Mouse (Mus musculus) hindbrain, embryonic 10.5 days (tissue): Measurements from ENCODE around the gene Ints11. TPM values are rescaled to one million over a fixed set of nuclear protein-coding genes. Genes with fewer than 3 reads are reported as not detected.

Source experiments
- DNase-seq: peaks from one replicate; pipeline ENCODE4 v3.0.0-alpha.2; 2017; ENCODE audit warnings: low spot score
- H3K27ac ChIP-seq: fragments of 300-500 bp; sonication (generic); 2 replicates; pipeline ENCODE4 v1.5.1; 2016; ENCODE audit warnings: mild to moderate bottlenecking, moderate library complexity
- H3K27me3 ChIP-seq: fragments of 300-500 bp; sonication (generic); 2 replicates; pipeline ENCODE4 v1.6.1; 2016; ENCODE audit warnings: mild to moderate bottlenecking; ENCODE audit not compliant: poor library complexity, insufficient read depth, severe bottlenecking
- H3K36me3 ChIP-seq: fragments of 300-500 bp; sonication (generic); 2 replicates; pipeline ENCODE4 v1.6.1; 2016; ENCODE audit warnings: mild to moderate bottlenecking, moderate library complexity
- H3K4me1 ChIP-seq: fragments of 300-500 bp; sonication (generic); replicated peaks from 2 replicates; pipeline ENCODE4 v1.6.1; 2016; ENCODE audit warnings: mild to moderate bottlenecking
- H3K4me3 ChIP-seq: fragments of 300-500 bp; sonication (generic); 2 replicates; pipeline ENCODE4 v1.5.1; 2016; ENCODE audit warnings: mild to moderate bottlenecking, moderate library complexity
- H3K9me3 ChIP-seq: fragments of 300-500 bp; sonication (generic); 2 replicates; pipeline ENCODE4 v1.6.1; 2016; ENCODE audit warnings: mild to moderate bottlenecking, moderate library complexity
- WGBS: fragments of 180-500 bp; shearing (Covaris S2); methylation state at CpG from one replicate; pipeline ENCODE4 v1.1.7; 2016; 5-methylcytosine and 5-hydroxymethylcytosine counted together
- polyA plus RNA-seq: library from polyadenylated mRNA; unstranded; fragments of >200 nt; fragmentation: Nextera tagmentation; extraction: Ambion mirVana; gene quantifications from 2 replicates; pipeline ENCODE4 v1.2.1, GENCODE M21; 2016

Ints11 gene
- polyA plus RNA-seq, 1 experiment from 2014 or later: 103 TPM

DNA sequence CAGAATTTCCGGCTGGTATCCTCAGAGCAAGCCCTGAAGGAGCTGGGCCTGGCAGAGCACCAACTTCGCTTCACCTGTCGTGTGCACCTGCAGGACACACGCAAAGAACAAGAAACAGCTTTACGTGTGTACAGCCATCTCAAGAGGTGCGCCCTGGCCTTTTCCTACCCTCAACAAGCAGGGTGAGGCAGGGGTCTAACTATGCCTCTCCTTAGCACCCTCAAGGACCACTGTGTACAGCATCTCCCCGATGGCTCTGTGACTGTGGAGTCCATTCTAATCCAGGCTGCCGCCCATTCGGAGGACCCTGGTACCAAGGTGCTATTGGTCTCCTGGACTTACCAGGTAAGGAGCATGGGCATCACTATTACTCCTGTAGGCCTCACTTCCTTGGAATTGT is 18.8 kb downstream of the Ints11 start:
- no peaks in the 10 kb centered on the region for H3K9me3 ChIP-seq
- no peak for DNase-seq
- H3K4me3 ChIP-seq: no peak overlapping the region
- no peak overlapping the region for H3K27ac ChIP-seq
- peaks cover 71% of the 10 kb centered on the region for H3K36me3 ChIP-seq
- 96% methylated on average over 9 of the region's 9 CpGs for WGBS
- H3K4me1 ChIP-seq: peaks cover 26% of the 10 kb centered on the region
- H3K27me3 ChIP-seq: no peaks in the 10 kb centered on the region

DNA sequence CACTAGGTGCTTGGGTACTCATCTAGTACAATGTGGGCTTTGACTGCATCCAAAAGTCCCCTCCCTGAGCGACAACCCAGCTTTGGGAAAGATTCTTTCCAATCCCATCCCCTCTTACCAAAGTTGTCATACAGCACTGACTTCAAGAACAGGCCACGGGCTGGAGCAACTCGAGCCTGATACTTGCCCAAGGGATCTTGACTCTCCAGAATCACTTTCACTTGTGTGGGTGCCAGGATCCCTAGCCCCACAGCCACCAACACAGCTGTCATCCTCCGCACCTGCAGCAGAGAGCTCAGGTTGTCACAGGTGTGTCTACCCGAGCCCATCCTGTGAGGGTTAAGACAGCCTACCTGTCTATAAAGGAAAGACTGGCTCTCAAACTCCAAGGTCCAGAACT is 20.0 kb downstream of the Ints11 start:
- Histone ChIP-seq H3K4me1 (peaks cover 37% of the 10 kb centered on the region), H3K27me3 (no peaks in the 10 kb centered on the region), H3K9me3 (no peaks in the 10 kb centered on the region), H3K36me3 (peaks cover 60% of the 10 kb centered on the region), H3K27ac (no peak overlapping the region), H3K4me3 (no peak overlapping the region)
- WGBS: 89% methylated on average over 5 of the region's 5 CpGs
- no peak for DNase-seq

DNA sequence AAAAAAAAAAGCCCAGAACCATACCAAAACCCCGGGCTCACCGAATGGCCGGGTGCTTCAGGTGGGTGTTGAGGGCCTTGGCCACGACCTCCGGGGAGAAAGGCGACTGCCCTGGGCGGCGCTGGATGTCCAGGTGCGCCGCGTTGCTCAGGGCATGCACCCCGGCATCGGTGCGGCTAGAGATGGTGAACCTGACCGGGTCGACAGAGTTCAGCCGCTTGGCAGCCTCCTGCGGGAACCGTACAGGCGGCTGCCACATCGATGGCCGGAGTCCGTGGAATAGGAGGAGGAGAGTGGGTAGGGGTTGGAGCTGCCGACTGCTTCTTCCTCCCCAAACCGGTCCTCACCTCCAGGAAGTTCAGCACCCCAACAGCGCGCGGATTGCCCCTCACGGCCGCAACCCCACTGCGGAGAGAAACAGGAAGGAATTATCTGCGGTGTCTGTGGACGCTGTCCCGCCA is 21.7 kb downstream of the Ints11 start:
- H3K4me1 ChIP-seq: peaks cover 51% of the 10 kb centered on the region

DNA sequence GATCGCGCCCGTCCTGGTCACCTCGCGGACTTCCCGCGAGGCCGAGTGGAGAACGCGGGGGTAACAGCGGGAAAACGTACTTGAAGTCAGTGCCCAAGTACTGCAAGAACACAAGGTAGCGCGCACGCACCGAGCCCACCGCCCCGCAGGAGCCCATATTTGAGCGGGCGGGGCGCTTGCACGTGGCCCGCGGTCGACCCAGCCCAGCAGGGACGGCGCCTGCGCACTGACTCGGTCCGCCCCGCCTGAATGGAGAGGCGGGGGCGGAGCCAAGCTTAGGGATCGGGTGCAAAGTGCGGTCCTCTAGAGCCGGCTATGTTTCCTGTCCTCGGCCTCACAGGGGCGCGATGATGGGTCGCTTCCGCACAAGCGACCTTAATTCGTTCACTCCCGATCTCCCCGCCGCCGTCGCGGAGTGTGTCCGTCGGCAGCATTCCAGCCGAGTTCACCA is 22.2 kb downstream of the Ints11 start, which contains the start of the genes Pusl1 and Acap3:
TSS of gene Pusl1 (minus strand) at position 231 of the 451 bp plus-strand sequence.
TSS of gene Acap3 (plus strand) at position 272 of the 451 bp plus-strand sequence.
- peak; percentile 96 for DNase-seq
- Histone ChIP-seq H3K27me3 (no peaks in the 10 kb centered on the region), H3K4me3 (peak within 1 kb of the TSS; percentile 69), H3K36me3 (peaks cover 48% of the 10 kb centered on the region), H3K9me3 (no peaks in the 10 kb centered on the region), H3K27ac (peak within 1 kb of the TSS; percentile 96), H3K4me1 (peaks cover 51% of the 10 kb centered on the region)
- WGBS: under 1% methylated on average over 52 of the region's 52 CpGs

More for the DNA sequence above, 21.7 kb downstream of the Ints11 start:
- under 1% methylated on average over 34 of the region's 34 CpGs for WGBS
- Histone ChIP-seq H3K36me3 (peaks cover 48% of the 10 kb centered on the region), H3K27ac (peak overlapping the region; percentile 96), H3K4me3 (peak overlapping the region; percentile 69), H3K27me3 (no peaks in the 10 kb centered on the region), H3K9me3 (no peaks in the 10 kb centered on the region)
- no peak for DNase-seq

DNA sequence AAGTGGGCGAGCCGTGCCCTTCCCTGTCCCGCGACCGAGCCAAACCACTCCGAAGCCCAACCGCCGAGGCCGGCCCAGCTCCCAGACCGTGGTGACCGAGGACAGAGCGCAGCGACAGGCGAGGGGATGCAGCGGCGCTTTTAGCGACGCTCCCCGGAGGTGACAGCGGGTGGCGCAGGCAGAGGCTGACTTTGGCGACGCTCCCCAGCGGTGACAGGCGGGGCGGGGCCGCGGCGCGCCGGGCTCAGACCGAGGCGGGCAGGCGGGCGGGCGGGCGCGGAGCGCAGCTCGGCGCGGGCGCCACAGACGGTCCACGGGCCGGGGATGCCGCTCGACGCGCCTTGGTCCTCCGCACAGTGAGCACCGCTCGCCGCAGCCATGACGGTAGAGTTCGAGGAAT is 22.7 kb downstream of the Ints11 start:
- Histone ChIP-seq H3K27ac (peak overlapping the region; percentile 96), H3K4me1 (peaks cover 51% of the 10 kb centered on the region), H3K27me3 (no peaks in the 10 kb centered on the region), H3K9me3 (no peaks in the 10 kb centered on the region), H3K36me3 (peaks cover 48% of the 10 kb centered on the region), H3K4me3 (peak overlapping the region; percentile 69)
- peak; percentile 88 for DNase-seq
- WGBS: under 1% methylated on average over 55 of the region's 56 CpGs

DNA sequence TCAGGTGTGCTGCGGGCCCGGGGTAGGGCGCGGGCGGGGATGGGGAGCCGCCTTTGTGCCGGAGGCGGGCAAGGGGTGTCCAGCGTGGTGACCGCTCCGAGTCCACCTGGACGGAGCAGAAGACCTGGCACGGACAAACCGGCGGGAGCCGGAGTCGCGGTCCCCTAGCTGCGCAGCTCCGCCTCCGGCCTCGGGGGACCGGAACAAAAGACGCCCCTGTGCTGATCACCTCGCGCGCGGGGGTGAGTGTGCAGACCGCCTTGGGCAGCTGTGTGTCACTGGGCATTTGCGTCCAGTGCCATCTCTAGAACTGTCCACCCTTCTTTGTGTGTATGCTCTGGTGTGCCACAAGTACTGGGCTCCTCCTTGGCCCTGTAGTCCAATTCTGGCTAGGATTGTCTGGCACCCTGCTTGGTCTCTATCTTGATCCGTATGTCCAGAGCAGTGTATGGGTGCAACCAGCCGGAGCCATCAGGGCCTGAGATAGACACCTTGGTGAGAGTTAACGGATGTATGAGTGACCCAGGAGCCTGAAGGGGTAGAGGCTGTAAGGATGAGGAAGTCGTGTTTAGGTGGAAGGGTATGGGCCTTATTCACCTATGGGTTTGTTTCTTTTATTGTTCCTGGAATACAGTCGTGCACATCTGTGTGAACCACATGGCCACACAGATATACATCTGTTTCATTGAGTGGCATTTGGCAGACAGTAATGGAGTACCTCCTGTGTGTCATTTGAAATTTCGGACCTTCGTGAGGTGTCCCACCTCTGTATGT is 23.3 kb downstream of the Ints11 start:
- Histone ChIP-seq H3K9me3 (no peaks in the 10 kb centered on the region), H3K27ac (peak overlapping the region; percentile 96), H3K4me3 (peak overlapping the region; percentile 69), H3K4me1 (peaks cover 51% of the 10 kb centered on the region), H3K36me3 (peaks cover 45% of the 10 kb centered on the region), H3K27me3 (no peaks in the 10 kb centered on the region)
- 6% methylated on average over 37 of the region's 37 CpGs for WGBS
- no peak for DNase-seq

DNA sequence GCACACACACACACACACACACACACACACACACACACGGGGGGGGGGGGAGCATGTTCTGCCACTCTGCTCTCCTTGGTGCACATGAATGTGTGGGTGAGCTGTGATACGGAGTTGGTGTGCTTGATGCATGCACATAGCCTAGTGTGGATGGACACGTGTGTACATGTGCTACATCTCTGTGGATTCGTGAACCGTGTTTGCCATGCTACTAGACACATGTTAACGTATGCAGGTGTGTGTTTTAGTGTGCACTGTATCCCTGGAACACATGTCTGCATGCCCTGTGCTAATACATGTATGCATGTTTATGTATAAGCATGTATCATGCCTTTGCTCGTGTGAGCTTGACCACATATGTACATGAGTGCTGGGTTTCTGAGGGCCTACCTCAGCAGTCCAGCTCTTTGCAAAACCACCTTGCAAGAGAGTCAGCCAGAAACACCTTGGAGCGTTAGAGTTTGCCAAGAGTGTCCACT is 23.9 kb downstream of the Ints11 start:
- Histone ChIP-seq H3K27me3 (no peaks in the 10 kb centered on the region), H3K27ac (no peak overlapping the region; the same call in 1 of the 2 replicates), H3K4me3 (peak overlapping the region; percentile 69), H3K9me3 (no peaks in the 10 kb centered on the region), H3K4me1 (peaks cover 51% of the 10 kb centered on the region), H3K36me3 (peaks cover 44% of the 10 kb centered on the region)
- WGBS: 74% methylated on average over 8 of the region's 8 CpGs
- DNase-seq: no peak

DNA sequence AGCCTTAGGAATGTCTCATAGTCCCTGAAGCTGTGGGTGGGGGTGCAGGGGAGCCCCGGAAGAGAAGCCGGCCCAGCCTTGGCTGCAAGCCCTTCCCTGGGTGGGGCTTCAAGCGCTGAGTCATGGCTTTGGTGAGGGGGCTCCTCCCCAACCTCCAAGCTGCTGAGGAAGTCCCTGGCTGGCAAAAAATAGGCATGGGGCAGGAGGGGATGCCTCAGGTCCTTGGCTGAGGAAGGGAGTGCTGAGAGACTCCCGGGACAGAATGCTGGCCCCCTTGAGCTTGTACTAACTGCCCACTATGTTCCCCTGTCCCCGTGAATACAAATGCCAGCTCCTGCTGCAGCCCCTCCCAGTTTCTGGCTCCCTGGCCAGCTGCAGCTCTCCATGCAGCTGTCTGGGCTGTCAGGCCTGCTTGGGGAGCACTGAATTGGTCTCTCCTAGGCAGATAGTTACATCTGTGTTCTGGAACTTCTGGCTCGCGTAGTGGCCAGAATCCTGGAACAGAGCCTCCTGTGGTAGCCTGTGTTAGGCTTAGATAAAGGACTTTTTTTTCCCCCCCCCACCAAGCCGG is 25.1 kb downstream of the Ints11 start:
- Histone ChIP-seq H3K4me1 (peaks cover 51% of the 10 kb centered on the region), H3K36me3 (peaks cover 44% of the 10 kb centered on the region), H3K9me3 (no peaks in the 10 kb centered on the region), H3K27ac (peak overlapping the region; percentile 53), H3K4me3 (peak overlapping the region; percentile 69), H3K27me3 (no peaks in the 10 kb centered on the region)
- 40% methylated on average over 8 of the region's 8 CpGs for WGBS
- no peak for DNase-seq

DNA sequence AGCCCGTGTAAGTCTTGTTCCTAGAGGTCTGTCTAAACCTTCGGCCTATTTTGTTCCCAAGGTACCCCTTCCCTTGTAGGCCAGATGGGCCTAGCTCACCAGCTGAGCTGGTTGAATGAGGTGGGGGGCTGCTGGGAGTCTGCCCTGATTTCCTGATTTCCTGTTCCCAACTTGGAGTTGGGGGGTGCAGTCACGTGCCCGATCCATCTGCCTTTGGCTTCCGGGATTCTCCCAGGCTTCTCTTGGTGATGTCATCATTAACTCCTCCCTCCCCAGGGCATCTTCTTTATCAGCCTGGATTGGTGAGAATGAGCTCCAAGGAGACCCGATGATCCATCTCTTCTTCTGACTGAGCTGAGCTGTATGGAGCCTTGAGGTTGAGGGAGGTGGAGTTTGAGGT is 25.9 kb downstream of the Ints11 start:
- DNase-seq: peak; percentile 27
- H3K27ac ChIP-seq: peak overlapping the region; percentile 53; the same call in 1 of the 2 replicates
- H3K9me3 ChIP-seq: no peaks in the 10 kb centered on the region
- 54% methylated on average over 6 of the region's 6 CpGs for WGBS
- H3K36me3 ChIP-seq: peaks cover 44% of the 10 kb centered on the region
- no peaks in the 10 kb centered on the region for H3K27me3 ChIP-seq
- peak overlapping the region; percentile 69; the same call in 1 of the 2 replicates for H3K4me3 ChIP-seq
- peaks cover 43% of the 10 kb centered on the region for H3K4me1 ChIP-seq

DNA sequence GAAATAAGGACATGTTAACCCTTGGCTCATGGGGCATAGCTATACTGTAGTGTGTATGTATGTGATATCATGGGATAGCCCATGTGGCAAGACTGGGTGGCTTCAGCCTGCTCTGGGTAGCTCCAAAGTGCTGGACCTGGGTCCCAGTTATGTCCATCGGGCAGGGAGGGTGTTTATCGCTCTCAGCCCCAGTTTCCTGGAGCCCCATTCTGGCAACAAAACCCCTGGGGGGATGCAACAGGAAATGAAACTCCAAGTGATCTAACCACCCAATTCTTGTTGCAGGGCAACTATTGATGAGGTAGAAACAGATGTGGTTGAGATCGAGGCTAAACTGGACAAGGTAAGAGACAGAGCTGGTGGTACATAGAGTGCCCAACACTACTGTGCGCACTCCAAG is 26.5 kb downstream of the Ints11 start:
- no peak for DNase-seq
- Histone ChIP-seq H3K27me3 (no peaks in the 10 kb centered on the region), H3K4me1 (peaks cover 37% of the 10 kb centered on the region), H3K27ac (no peak overlapping the region), H3K36me3 (peaks cover 49% of the 10 kb centered on the region), H3K4me3 (no peak overlapping the region), H3K9me3 (no peaks in the 10 kb centered on the region)
- WGBS: 93% methylated on average over 4 of the region's 4 CpGs

DNA sequence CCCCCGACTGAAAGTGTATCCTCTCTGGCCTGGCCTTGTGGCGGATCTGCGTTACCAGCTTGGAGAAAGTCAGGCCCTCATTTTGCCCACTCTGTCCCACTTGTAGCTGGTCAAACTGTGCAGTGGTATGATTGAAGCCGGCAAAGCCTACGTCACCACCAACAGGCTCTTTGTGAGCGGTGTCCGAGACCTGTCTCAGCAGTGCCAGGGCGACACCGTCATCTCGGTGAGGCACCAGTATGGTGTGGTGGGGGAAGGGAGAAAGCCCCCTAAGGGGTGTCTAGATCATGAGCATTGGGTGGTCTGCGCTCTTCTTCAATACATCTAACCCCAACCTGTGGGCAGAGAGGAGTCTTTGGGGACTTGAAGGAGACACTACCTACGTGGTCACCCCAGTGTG is 27.1 kb downstream of the Ints11 start:
- WGBS: 97% methylated on average over 12 of the region's 12 CpGs
- Histone ChIP-seq H3K9me3 (no peaks in the 10 kb centered on the region), H3K36me3 (peaks cover 55% of the 10 kb centered on the region), H3K4me3 (no peak overlapping the region), H3K27me3 (no peaks in the 10 kb centered on the region), H3K4me1 (peaks cover 31% of the 10 kb centered on the region), H3K27ac (no peak overlapping the region)
- DNase-seq: no peak

DNA sequence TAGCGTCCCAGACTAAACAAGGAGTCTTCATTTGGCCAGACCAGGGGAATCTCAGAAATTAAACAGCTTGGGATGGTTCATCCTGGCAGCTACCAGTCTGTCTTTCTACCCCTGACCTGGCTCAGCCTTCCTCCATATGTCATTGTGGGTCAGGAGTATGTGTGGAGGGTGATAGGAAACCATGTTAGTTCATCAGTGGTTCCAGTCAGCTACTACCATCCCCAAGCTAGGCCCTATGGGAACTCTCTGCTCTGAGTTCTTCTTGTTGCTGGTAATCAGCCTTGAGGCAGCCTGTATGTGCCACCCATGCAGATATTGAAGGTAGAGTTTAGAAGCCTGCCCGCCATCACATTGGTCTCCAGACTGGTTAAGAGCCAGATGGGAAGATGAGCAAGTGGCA is 29.0 kb downstream of the Ints11 start:
- H3K27ac ChIP-seq: no peak overlapping the region
- peaks cover 74% of the 10 kb centered on the region for H3K36me3 ChIP-seq
- WGBS: 93% methylated on average over 2 of the region's 2 CpGs

DNA sequence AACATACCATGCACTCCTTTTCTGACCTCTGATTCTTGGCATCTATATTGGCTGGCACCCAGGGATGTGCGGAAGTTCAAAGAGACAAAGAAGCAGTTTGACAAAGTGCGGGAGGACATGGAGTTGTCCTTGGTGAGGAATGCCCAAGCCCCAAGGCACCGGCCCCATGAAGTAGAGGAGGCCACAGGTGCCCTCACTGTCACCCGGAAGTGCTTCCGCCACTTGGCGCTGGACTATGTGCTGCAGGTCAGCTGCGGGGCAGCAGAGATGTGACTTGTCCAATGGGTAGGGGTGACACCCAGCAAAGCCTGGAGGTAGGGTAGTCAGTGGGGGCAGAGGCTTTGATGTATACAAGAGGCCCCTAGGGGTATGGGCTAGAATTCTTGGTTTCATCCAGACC is 30.0 kb downstream of the Ints11 start:
- H3K4me1 ChIP-seq: peaks cover 13% of the 10 kb centered on the region
- no peak for DNase-seq
- H3K27me3 ChIP-seq: no peaks in the 10 kb centered on the region
- no peaks in the 10 kb centered on the region for H3K9me3 ChIP-seq
- H3K27ac ChIP-seq: no peak overlapping the region
- peaks cover 84% of the 10 kb centered on the region for H3K36me3 ChIP-seq
- no peak overlapping the region for H3K4me3 ChIP-seq
- WGBS: 95% methylated on average over 7 of the region's 7 CpGs

More for the DNA sequence above, 29.0 kb downstream of the Ints11 start:
- H3K4me3 ChIP-seq: no peak overlapping the region
- H3K4me1 ChIP-seq: peaks cover 23% of the 10 kb centered on the region
- DNase-seq: no peak
- H3K27me3 ChIP-seq: no peaks in the 10 kb centered on the region
- H3K9me3 ChIP-seq: no peaks in the 10 kb centered on the region
